Comparison of ENCODE assay signal across 9 mouse cellular contexts in genomic region chr9:51136985-51137384, GRCm38 (mm10). TPM values are rescaled to one million over a fixed set of nuclear protein-coding genes. Genes with fewer than 3 reads are reported as not detected.
A peak's percentile ranks its signal among the peaks of the same experiment; 100 is the strongest.
DNase-seq lines count a peak whose midpoint lies in the region; ATAC-seq lines count a peak whose summit lies in the region.
"Had no signal": no experiment of that assay in that cellular context is flagged by ENCODE, and none has a peak within 500 bp of the region (broad histone marks: within the 10 kb centered on the region; RNA-seq: fewer than 3 reads in every experiment).

No protein-coding gene starts in this region.

- no peak overlapping the region for H3K4me3 ChIP-seq in liver, embryonic 12.5 days
- H3K4me3 ChIP-seq in liver, embryonic 11.5 days (ENCODE audit: low read depth, low read length): no peak overlapping the region
- no peak overlapping the region for H3K4me3 ChIP-seq in hindbrain, embryonic 14.5 days (replicated peaks; ENCODE audit: low read length)

- no peak overlapping the region for H3K4me2 ChIP-seq in liver, embryonic 12.5 days
- no peak overlapping the region for H3K4me2 ChIP-seq in liver, embryonic 11.5 days
- no peak overlapping the region for H3K4me2 ChIP-seq in hindbrain, embryonic 14.5 days (replicated peaks)

- DNase-seq in cerebellum, postnatal 14 days: peak; percentile 22 to 42
- DNase-seq in cerebellum, adult 9-10 months: no peak
- DNase-seq in liver: peak; percentile 40
- DNase-seq in brain, adult 2 months (ENCODE audit: low read depth, low spot score): peak; percentile 51
- DNase-seq in liver, embryonic 11.5 days (ENCODE audit: low spot score): no peak
- peak; percentile 30 for DNase-seq in thymus, postnatal 14 days
- DNase-seq in hindbrain, embryonic 14.5 days (ENCODE audit: low spot score): no peak

- H3K9me3 ChIP-seq in liver, embryonic 12.5 days (replicated peaks): no peaks in the 10 kb centered on the region
- H3K9me3 ChIP-seq in liver, embryonic 11.5 days (ENCODE audit: control insufficient read depth, low read length): no peaks in the 10 kb centered on the region
- H3K9me3 ChIP-seq in hindbrain, embryonic 14.5 days (ENCODE audit: control insufficient read depth, low read length): no peaks in the 10 kb centered on the region

- no peaks in the 10 kb centered on the region for H3K27me3 ChIP-seq in liver, embryonic 12.5 days (replicated peaks)
- no peaks in the 10 kb centered on the region; the same call in 1 of the 2 replicates for H3K27me3 ChIP-seq in liver, embryonic 11.5 days (replicated peaks; ENCODE audit: control insufficient read depth, insufficient read depth, low read length)
- no peaks in the 10 kb centered on the region for H3K27me3 ChIP-seq in hindbrain, embryonic 14.5 days (ENCODE audit: control insufficient read depth, insufficient read depth, low read length)

- ATAC-seq in liver, embryonic 12.5 days: no peak
- peak; percentile 64; the same call in 1 of the 2 replicates for ATAC-seq in liver, embryonic 11.5 days (replicated peaks; ENCODE audit: low FRiP score)
- ATAC-seq in hindbrain, embryonic 14.5 days (ENCODE audit: low FRiP score): no peak

- no peaks in the 10 kb centered on the region for H3K36me3 ChIP-seq in liver, embryonic 12.5 days
- no peaks in the 10 kb centered on the region for H3K36me3 ChIP-seq in liver, embryonic 11.5 days (ENCODE audit: control insufficient read depth, insufficient read depth, low read length)
- H3K36me3 ChIP-seq in hindbrain, embryonic 14.5 days (replicated peaks; ENCODE audit: control insufficient read depth, insufficient read depth): no peaks in the 10 kb centered on the region

- peaks cover 11% of the 10 kb centered on the region for H3K4me1 ChIP-seq in liver, embryonic 12.5 days
- peaks cover 4% of the 10 kb centered on the region for H3K4me1 ChIP-seq in liver, embryonic 11.5 days (replicated peaks; ENCODE audit: control insufficient read depth, insufficient read depth, low read length)
- H3K4me1 ChIP-seq in hindbrain, embryonic 14.5 days (replicated peaks; ENCODE audit: control insufficient read depth, insufficient read depth, low read length): no peaks in the 10 kb centered on the region

- H3K9ac ChIP-seq in liver, embryonic 12.5 days: no peak overlapping the region
- H3K9ac ChIP-seq in liver, embryonic 11.5 days (ENCODE audit: low read depth, low read length): no peak overlapping the region
- H3K9ac ChIP-seq in hindbrain, embryonic 14.5 days: no peak overlapping the region

- H3K27ac ChIP-seq in liver, embryonic 12.5 days: no peak overlapping the region
- no peak overlapping the region for H3K27ac ChIP-seq in liver, embryonic 11.5 days (ENCODE audit: low read depth, low read length)
- H3K27ac ChIP-seq in hindbrain, embryonic 14.5 days: no peak overlapping the region

- WGBS in liver, embryonic 12.5 days (ENCODE audit: insufficient replicate concordance): 44% methylated on average over 3 of the region's 3 CpGs
- 68% methylated on average over 3 of the region's 3 CpGs for WGBS in liver, embryonic 11.5 days
- WGBS in hindbrain, embryonic 14.5 days: 63% methylated on average over 3 of the region's 3 CpGs

RNA-seq across cellular contexts. Expression of gene Gm32742, which starts 28.3 kb away (rescaled TPM):
- polyA plus RNA-seq in liver, embryonic 12.5 days (2016; fragmentation: Nextera tagmentation; extraction: Ambion mirVana): 0.02 and 0.04 TPM in 2 replicates
- polyA plus RNA-seq in liver, embryonic 11.5 days (2014; fragmentation: Nextera tagmentation; extraction: Ambion mirVana): 0.04 TPM in 1 of 2 replicates, not detected in the other
- polyA plus RNA-seq in hindbrain, embryonic 14.5 days (2014; fragmentation: Nextera tagmentation; extraction: Ambion mirVana): not detected in 2 replicates

RNA-seq across cellular contexts. Expression of gene 4833427G06Rik, which starts 35.1 kb away (rescaled TPM):
- polyA plus RNA-seq in liver, embryonic 12.5 days (2016; fragmentation: Nextera tagmentation; extraction: Ambion mirVana): not detected in 2 replicates
- polyA plus RNA-seq in liver, embryonic 11.5 days (2014; fragmentation: Nextera tagmentation; extraction: Ambion mirVana): not detected in 2 replicates
- polyA plus RNA-seq in hindbrain, embryonic 14.5 days (2014; fragmentation: Nextera tagmentation; extraction: Ambion mirVana): 1.7 and 1.8 TPM in 2 replicates
- polyA plus RNA-seq: stomach, embryonic 14.5 days had no signal

Comparison
In these comparisons a context has a peak if more than half of its experiments do, and no peak if none do; other contexts are left out.
1. DNase-seq: peak in cerebellum, postnatal 14 days (2 of 2), liver (single experiment), brain, adult 2 months (single experiment) and thymus, postnatal 14 days (single experiment); none in cerebellum, adult 9-10 months (single experiment), liver, embryonic 11.5 days (single experiment) and hindbrain, embryonic 14.5 days (single experiment).